Mouse (Mus musculus): ENCODE results near the gene Hectd3. TPM values are rescaled to one million over a fixed set of nuclear protein-coding genes. Genes with fewer than 3 reads are reported as not detected.

Gene Hectd3
- polyA plus RNA-seq, 1 experiment from 2014 or later: 8.3 TPM

DNA sequence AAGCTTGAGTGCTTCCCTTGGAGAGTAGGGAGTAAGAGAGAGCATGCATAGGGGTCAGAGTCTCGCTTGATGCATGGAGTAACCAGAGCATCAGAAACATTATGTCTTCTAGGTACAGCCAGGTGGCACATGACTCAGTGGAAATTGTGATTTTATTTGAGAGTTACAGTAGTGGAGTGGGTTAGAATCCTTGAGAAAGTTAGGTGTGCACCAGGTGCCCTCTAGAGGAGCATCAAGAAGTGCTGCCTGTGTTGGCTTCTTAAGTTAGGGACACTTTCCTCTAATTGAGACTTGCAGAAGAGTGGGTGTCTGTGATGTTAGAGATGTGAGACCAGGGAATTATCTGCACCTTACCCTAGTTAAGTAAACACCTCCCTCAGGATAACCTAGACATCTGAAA lies 36.0 kb downstream of the Hectd3 start:
- Histone ChIP-seq H3K36me3 (peaks cover 28% of the 10 kb centered on the region), H3K4me1 (no peaks in the 10 kb centered on the region)
- WGBS: 92% methylated on average over 1 of the region's 1 CpGs

DNA sequence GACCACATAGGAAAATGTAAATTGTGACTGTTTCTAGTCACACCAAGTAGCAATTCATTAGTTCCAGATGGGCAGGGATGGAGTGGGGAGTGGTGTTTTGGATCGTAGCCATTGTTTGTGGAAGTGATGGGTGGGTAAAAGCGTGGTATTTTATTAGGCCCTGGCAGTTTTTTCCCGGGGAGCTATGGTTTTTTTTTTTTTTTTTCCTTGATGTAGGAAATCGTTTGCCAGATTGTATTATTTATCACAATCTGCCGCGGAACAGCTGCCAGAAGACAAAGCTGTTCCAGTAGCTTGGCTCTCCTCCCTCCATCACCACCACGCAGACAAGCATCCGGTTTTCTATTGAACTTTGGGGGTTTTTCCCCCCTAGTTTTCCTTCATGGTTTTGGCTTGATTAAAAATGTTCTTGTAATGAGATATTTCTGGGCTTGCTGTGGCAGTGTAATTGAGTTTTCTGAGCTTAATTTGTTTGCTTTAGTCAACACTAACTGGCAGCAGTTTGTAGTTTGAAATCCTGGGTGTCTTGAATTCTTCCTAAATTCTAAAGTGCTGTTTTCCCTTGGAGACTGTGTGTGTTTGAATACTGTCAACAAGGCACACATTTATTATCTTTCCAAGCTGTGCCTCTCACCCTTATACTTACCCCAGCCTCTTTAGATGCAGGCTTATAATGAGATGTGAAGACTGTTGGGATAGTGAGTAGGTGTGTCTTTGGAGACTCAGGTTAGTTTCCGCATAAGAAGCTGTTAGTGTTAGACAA lies 45.0 kb downstream of the Hectd3 start:
- no peak overlapping the region for H3K27ac ChIP-seq
- DNase-seq (ENCODE audit: low spot score): no peak

More for the DNA sequence above, 36.0 kb downstream of the Hectd3 start:
- H3K9me3 ChIP-seq: no peaks in the 10 kb centered on the region
- no peak overlapping the region for H3K4me3 ChIP-seq
- no peak for DNase-seq (ENCODE audit: low spot score)
- H3K27ac ChIP-seq: no peak overlapping the region
- H3K27me3 ChIP-seq (ENCODE audit: insufficient read depth, poor library complexity, severe bottlenecking): no peaks in the 10 kb centered on the region

DNA sequence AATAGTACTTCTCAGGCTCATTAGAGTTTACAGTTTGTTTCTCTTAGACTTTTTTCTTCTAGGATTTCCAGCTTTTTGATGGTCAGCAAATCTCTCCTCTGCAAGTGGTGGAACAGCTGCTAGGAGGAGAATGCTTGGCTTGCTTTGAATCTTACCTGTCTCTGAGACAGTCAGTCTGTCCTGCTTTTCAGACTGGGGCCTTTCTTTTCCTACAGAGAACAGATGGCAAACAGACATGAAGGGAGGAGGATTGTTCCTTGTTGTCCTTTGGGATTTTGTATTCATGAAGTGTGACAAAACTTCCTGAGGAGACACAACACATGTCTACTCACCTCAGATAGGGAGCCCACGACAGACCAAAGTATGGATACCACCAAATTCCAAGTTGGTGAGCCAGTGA lies 45.7 kb downstream of the Hectd3 start:
- 63% methylated on average over 1 of the region's 1 CpGs for WGBS
- no peak for DNase-seq (ENCODE audit: low spot score)
- no peaks in the 10 kb centered on the region for H3K4me1 ChIP-seq
- peaks cover 17% of the 10 kb centered on the region; the same call in 1 of the 2 replicates for H3K36me3 ChIP-seq
- H3K9me3 ChIP-seq: no peaks in the 10 kb centered on the region
- H3K4me3 ChIP-seq: no peak overlapping the region
- no peaks in the 10 kb centered on the region for H3K27me3 ChIP-seq (ENCODE audit: insufficient read depth, poor library complexity, severe bottlenecking)
- no peak overlapping the region for H3K27ac ChIP-seq

More for the DNA sequence above, 45.0 kb downstream of the Hectd3 start:
- H3K4me3 ChIP-seq: no peak overlapping the region
- H3K4me1 ChIP-seq: no peaks in the 10 kb centered on the region
- H3K27me3 ChIP-seq (ENCODE audit: insufficient read depth, poor library complexity, severe bottlenecking): no peaks in the 10 kb centered on the region
- peaks cover 15% of the 10 kb centered on the region; the same call in 1 of the 2 replicates for H3K36me3 ChIP-seq
- H3K9me3 ChIP-seq: no peaks in the 10 kb centered on the region
- WGBS: 76% methylated on average over 9 of the region's 9 CpGs

GRCm38 (mm10) chr4:117041283-117041721 lies 46.2 kb downstream of the Hectd3 start:
- Histone ChIP-seq H3K9me3 (no peaks in the 10 kb centered on the region), H3K4me3 (no peak overlapping the region), H3K27ac (no peak overlapping the region), H3K4me1 (no peaks in the 10 kb centered on the region), H3K36me3 (peaks cover 22% of the 10 kb centered on the region), H3K27me3 (ENCODE audit: insufficient read depth, poor library complexity, severe bottlenecking) (no peaks in the 10 kb centered on the region)
- no peak for DNase-seq (ENCODE audit: low spot score)
- 54% methylated on average over 4 of the region's 4 CpGs for WGBS

- DNase-seq (ENCODE audit: low spot score): no peak
- no peaks in the 10 kb centered on the region for H3K9me3 ChIP-seq
- no peaks in the 10 kb centered on the region for H3K4me1 ChIP-seq
- no peak overlapping the region for H3K4me3 ChIP-seq
- 74% methylated on average over 3 of the region's 3 CpGs for WGBS
- H3K36me3 ChIP-seq: peaks cover 52% of the 10 kb centered on the region
- H3K27me3 ChIP-seq (ENCODE audit: insufficient read depth, poor library complexity, severe bottlenecking): no peaks in the 10 kb centered on the region
- H3K27ac ChIP-seq: no peak overlapping the region
Measured at GRCm38 (mm10) chr4:117048836-117049235, 53.7 kb downstream of the Hectd3 start.

- WGBS: 94% methylated on average over 1 of the region's 1 CpGs
- no peak overlapping the region for H3K27ac ChIP-seq
Measured at GRCm38 (mm10) chr4:117049485-117049884, 54.4 kb downstream of the Hectd3 start.

GRCm38 (mm10) chr4:117052626-117053025 lies 57.5 kb downstream of the Hectd3 start:
- no peaks in the 10 kb centered on the region for H3K9me3 ChIP-seq
- 93% methylated on average over 4 of the region's 4 CpGs for WGBS
- peaks cover 34% of the 10 kb centered on the region for H3K36me3 ChIP-seq
- H3K27ac ChIP-seq: no peak overlapping the region
- no peaks in the 10 kb centered on the region for H3K4me1 ChIP-seq
- no peak overlapping the region for H3K4me3 ChIP-seq
- no peaks in the 10 kb centered on the region for H3K27me3 ChIP-seq (ENCODE audit: insufficient read depth, poor library complexity, severe bottlenecking)
- DNase-seq (ENCODE audit: low spot score): no peak

More at GRCm38 (mm10) chr4:117049485-117049884, 54.4 kb downstream of the Hectd3 start:
- no peak overlapping the region for H3K4me3 ChIP-seq
- no peaks in the 10 kb centered on the region for H3K27me3 ChIP-seq (ENCODE audit: insufficient read depth, poor library complexity, severe bottlenecking)
- DNase-seq (ENCODE audit: low spot score): no peak
- H3K9me3 ChIP-seq: no peaks in the 10 kb centered on the region
- H3K36me3 ChIP-seq: peaks cover 54% of the 10 kb centered on the region
- H3K4me1 ChIP-seq: no peaks in the 10 kb centered on the region

GRCm38 (mm10) chr4:117053956-117054355 lies 58.8 kb downstream of the Hectd3 start:
- Histone ChIP-seq H3K4me3 (no peak overlapping the region), H3K36me3 (peaks cover 30% of the 10 kb centered on the region), H3K4me1 (no peaks in the 10 kb centered on the region), H3K9me3 (no peaks in the 10 kb centered on the region), H3K27ac (no peak overlapping the region), H3K27me3 (ENCODE audit: insufficient read depth, poor library complexity, severe bottlenecking) (no peaks in the 10 kb centered on the region)
- WGBS: 91% methylated on average over 4 of the region's 4 CpGs
- DNase-seq (ENCODE audit: low spot score): no peak

Other genes starting within 250 kb of the Hectd3 start
- 24.5 and 29.4 TPM in 2 replicates for gene Toe1, start 187.7 kb upstream of the Hectd3 start, polyA plus RNA-seq (2016; fragmentation: Nextera tagmentation; extraction: Ambion mirVana)
- gene Mutyh, start 187.6 kb upstream of the Hectd3 start, polyA plus RNA-seq (2016; fragmentation: Nextera tagmentation; extraction: Ambion mirVana): 13.9 and 19.4 TPM in 2 replicates
- 0.73 and 1.3 TPM in 2 replicates for gene Hpdl, start 173.6 kb upstream of the Hectd3 start, polyA plus RNA-seq (2016; fragmentation: Nextera tagmentation; extraction: Ambion mirVana)
- gene Zswim5, start 117.9 kb upstream of the Hectd3 start, polyA plus RNA-seq (2016; fragmentation: Nextera tagmentation; extraction: Ambion mirVana): 0.57 and 1.1 TPM in 2 replicates
- gene Urod, start 904 bp upstream of the Hectd3 start, polyA plus RNA-seq (2016; fragmentation: Nextera tagmentation; extraction: Ambion mirVana): 128 and 133 TPM in 2 replicates
- 40.6 and 54.8 TPM in 2 replicates for gene Eif2b3, start 24.1 kb downstream of the Hectd3 start, polyA plus RNA-seq (2016; fragmentation: Nextera tagmentation; extraction: Ambion mirVana)
- 2.9 and 3.5 TPM in 2 replicates for gene Ptch2, start 100.8 kb downstream of the Hectd3 start, polyA plus RNA-seq (2016; fragmentation: Nextera tagmentation; extraction: Ambion mirVana)
- gene Btbd19, start 130.4 kb downstream of the Hectd3 start, polyA plus RNA-seq (2016; fragmentation: Nextera tagmentation; extraction: Ambion mirVana): 2.5 and 4.9 TPM in 2 replicates
- not detected in 2 replicates for gene Tctex1d4, start 131.5 kb downstream of the Hectd3 start, polyA plus RNA-seq (2016; fragmentation: Nextera tagmentation; extraction: Ambion mirVana)
- 1.5 and 2.4 TPM in 2 replicates for gene Plk3, start 138.6 kb downstream of the Hectd3 start, polyA plus RNA-seq (2016; fragmentation: Nextera tagmentation; extraction: Ambion mirVana)
- gene Rps8, start 160.9 kb downstream of the Hectd3 start, polyA plus RNA-seq (2016; fragmentation: Nextera tagmentation; extraction: Ambion mirVana): 638 and 783 TPM in 2 replicates
- gene Kif2c, start 187.3 kb downstream of the Hectd3 start, polyA plus RNA-seq (2016; fragmentation: Nextera tagmentation; extraction: Ambion mirVana): 55.1 and 68.7 TPM in 2 replicates